Mouse (Mus musculus) kidney, adult 9 months (tissue): ENCODE data around the gene Gnai3.

Experiments used
- DNase-seq: peaks from one replicate; pipeline ENCODE4 v3.0.0; 2022

Gene Gnai3

DNA sequence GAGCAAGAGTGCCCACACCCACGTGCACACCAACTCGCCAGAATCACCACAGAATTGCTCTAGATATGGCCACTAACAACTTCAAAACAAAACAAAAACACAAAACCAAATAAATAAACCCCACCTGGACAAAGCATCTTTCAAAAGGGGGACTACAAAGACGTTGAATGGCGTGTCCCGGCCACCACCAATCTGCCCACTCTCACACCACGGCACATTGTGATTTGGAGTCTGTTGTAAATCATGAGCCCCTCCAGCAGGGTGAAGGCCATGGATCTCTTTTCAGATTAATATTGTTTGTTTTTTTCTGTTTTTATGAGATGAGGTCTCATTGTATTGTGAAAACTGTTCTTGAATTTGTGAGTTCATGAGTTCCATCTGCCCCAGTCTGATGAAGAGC is 43.9 kb downstream of the Gnai3 start:
- no peak for DNase-seq

- no peak for DNase-seq
Observed at GRCm38 (mm10) chr3:108101594-108101993, 44.4 kb downstream of the Gnai3 start.

DNA sequence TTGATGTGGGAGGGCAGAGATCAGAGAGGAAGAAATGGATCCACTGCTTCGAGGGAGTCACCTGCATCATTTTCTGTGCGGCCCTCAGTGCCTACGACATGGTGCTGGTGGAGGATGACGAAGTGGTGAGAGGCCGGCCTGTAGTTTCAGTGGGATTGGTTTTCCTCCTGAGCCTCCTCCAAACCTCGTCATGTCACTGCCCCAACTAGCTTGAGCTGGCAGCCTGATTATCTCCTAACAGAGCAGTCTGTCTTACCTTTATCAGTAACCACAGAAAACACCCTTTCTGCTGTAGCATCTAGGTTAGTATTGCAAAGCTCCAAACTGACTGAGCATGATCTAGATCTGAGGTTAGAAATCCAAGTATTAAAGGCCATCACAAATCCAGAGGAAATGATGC is 47.6 kb downstream of the Gnai3 start:
- no peak for DNase-seq

- no peak for DNase-seq
Observed at GRCm38 (mm10) chr3:108097656-108098055, 48.3 kb downstream of the Gnai3 start.

DNA sequence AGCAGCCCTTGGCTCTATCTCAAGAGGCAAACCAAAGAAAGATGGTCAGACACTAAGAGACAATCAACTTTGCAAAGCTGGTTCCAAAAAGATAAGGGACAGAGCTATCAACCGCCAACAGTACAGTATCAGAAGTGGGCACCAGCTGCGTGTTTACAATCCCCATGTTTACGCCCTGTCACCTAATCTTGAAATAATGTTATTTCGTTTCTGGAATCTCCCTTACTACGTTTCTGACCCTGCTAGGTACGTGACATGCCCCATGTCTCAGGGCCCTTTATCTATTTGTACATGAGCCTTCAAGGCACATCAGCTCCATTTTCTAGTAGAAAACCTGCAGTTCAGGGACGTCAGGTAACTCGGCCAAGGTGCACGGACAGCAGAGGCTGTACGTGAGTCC is 49.2 kb downstream of the Gnai3 start:
- DNase-seq, result no peak

- no peak for DNase-seq
Observed at GRCm38 (mm10) chr3:108096226-108096625, 49.7 kb downstream of the Gnai3 start.

DNA sequence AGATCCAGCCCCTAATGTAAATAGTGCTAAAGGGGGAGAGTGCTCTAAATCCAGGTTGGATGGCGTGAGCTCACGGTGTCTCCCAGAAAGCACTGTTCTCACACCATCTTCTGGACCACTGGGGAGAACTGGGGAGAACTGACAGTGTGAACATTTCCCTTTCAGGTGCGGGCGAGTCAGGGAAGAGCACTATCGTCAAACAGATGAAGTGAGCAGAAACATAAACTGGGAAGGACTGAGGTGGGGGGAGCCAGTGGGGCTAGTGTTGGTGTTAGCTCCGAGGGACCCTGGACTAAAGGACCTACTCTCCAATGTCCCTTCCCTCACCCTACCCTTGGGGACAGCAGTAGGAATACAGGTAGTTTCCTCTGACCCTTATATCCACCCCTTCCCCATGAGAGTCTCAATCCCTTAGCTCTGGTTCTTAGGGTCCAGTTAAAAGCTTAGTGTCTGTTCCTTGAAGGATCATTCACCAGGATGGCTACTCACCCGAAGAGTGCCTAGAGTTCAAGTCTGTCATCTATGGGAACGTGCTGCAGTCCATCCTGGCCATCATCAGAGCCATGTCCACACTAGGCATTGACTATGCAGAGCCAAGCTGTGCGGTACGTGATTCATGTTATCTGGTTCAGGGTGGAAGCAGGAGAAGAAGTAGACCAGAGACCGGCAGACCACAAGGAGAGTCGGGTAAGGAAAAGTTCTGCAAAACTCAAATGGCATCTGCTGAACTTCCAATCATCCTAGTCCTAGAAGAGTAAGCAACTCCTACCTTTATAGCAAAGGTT is 50.8 kb downstream of the Gnai3 start:
- DNase-seq, result no peak

GRCm38 (mm10) chr3:108094146-108094545 is 51.8 kb downstream of the Gnai3 start:
- no peak for DNase-seq

GRCm38 (mm10) chr3:108093306-108093705 is 52.6 kb downstream of the Gnai3 start:
- no peak for DNase-seq

GRCm38 (mm10) chr3:108092536-108093115 is 53.3 kb downstream of the Gnai3 start, which contains the start of gene Gnat2:
Gene Gnat2, plus strand, starts transcription at chr3:108092789.
- DNase-seq, result no peak

DNA sequence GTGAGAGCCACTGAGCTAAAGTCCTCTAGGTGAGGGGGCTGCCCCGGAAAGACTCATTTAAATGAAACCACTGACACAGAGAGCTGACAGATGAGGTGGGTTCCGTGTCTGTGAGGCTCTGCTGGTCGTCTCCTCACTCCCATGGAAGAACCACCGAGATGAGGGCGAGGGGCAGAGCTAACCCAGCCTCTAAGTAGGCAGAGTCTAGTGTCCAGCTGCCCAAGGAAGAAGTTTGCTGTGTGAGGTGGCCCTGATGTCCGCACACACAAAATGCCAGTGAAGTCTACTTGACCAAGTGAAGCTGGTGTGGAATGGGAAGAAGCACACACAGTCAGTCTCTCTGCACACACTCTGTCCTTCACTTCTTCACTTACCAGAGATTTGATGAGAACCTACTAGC is 53.9 kb downstream of the Gnai3 start:
- no peak for DNase-seq

- DNase-seq, result no peak
Observed at GRCm38 (mm10) chr3:108090561-108090960, 55.4 kb downstream of the Gnai3 start.

DNA sequence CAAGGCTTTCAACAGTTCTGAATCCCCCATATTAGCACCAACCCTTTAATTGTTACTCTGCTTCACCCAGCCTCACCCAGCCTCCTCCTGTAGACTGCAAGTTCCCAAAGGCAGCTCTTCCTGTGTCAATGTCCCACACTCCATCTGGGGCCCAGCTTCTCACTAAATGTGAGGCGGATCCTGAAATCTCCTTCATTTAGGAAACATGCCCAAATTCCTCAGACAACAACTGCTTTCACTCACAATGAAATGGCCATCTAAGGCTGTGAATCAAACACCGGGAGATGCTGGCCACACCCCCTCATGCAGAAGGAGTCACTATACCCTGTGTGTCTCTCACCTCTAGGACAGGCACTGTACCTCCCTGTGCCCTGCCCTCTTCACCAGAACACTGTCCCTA is 56.0 kb downstream of the Gnai3 start:
- DNase-seq, result no peak

- DNase-seq, result no peak
Observed at GRCm38 (mm10) chr3:108088842-108089380, 57.0 kb downstream of the Gnai3 start.

DNA sequence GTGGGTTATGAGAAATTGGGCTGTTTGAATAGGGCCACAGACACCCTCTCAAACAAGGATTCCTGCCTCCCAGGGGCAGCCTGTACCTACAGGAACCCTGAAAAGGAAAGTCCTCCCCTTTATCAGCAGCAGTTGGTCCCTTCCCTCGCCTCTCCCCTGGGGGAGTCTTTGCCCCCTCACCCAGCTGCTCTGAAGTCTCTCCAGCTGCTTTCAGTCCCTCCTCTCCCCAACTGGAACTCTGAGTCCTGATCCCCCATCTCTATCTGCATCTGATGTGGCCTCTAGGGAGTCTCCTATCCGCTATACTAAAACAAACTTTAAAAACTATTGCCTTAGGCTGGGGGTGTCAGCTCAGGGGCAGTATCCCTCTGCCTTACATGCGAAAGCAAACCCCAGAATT is 58.6 kb downstream of the Gnai3 start:
- no peak for DNase-seq

DNA sequence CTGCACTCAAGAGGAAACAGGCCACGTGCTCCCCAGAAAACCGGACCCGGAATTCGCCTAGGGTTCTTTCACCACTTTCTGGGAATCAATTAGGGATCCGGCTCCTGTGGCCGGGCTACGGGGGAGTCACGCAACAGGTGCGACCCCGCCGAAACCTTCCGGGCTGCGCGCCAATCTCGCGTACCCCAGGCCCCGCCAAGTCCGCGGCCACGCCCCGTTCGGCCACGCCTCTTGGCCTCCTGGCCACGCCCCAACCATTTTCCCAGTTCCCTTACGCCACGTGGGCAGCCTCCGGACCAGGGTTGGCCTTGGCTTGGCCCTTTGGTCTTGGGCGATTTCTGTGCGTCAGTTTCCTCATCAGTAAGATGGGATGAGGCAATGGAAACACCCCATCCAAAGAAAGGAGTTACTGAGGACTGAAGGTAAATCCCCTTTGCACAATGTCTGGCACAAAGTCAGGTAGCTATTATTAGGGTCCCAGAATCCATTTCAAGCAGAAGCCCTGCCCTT is 59.4 kb downstream of the Gnai3 start, which contains the start of gene Ampd2:
Gene Ampd2, minus strand, starts transcription at position 182 of the 510 bp plus-strand sequence.
- DNase-seq, result peak; percentile 91

DNA sequence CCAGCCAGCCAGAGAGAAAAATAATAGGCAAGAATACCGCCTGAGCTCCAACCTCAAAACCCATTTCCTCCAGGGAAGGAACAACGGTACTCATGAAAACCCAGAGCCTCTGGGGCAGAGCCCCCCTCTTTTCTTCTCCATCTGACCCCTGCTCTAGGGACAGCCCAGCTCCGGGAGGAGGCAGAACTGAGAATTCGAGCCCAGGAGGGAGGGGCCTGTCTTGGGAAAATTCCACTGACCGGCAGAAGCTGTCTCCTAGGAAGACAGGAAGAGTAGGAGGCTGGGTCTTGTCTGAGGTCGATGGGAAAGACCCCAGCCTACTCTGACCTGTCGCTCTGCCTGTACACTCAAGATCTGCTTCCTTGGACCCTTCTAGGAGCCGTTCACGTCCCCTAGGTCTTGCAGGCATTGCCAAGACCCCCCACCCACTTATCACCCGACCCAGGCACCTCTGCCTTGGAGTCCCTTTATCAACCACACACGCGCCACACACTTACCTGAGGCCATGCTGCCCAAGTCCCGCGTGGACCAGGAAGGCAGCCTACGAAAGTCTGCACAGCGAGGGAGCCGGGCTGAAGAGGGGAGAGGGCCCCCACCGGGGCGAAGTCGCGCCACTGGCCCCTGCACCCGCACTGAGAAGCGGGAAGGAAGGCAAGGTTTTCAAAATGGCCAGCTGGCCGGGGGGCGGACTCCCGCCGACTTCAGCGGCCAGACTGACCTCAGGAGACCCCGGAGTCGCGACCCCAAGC is 60.1 kb downstream of the Gnai3 start:
- peak; percentile 91 for DNase-seq

DNA sequence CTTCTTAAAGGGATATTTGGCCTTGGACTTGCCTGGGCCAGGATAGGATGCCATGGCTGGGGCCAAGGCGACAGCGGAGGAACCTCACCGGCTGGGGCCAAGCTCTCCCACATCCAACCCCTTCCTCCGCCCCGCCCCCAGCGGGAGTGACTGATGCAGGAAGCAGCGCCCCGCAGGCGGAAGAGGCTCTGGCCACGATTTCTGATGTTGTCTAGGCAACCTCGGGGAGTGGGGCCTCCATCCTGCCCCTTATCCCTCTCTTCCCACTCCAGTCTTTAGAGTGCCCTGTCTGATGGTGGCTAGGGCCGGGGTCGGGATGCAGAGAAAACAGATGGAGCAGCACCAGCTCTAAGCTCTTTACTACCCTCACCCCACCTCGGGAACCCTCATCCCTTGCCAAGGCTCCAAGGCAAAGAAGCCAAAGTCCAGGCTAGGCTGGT is 60.6 kb downstream of the Gnai3 start:
- DNase-seq, result peak; percentile 94

DNA sequence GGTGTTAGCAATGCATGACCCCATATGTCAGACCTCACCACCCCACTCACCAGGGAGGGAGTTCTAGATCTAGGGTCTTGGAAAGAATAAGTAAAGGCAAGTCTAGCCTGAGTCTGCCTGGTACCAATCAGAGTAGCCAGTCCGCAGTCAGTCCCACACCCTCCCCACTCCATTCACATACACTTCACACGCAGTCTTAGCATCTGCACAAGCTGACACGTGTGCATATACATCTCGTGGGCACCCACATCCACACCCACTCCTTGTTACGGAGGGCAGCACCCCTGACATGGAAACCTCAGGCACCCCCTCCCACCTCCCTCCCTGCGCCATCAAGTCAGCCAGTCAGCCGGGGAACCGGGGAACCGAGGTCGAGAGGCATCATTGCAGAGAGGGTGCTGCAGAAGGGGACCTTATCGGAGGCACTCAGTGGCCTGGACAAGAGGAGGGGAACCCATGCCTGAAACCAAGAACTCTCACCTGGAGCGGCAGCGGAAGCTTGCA is 61.1 kb downstream of the Gnai3 start:
- DNase-seq, result peak; percentile 6

DNA sequence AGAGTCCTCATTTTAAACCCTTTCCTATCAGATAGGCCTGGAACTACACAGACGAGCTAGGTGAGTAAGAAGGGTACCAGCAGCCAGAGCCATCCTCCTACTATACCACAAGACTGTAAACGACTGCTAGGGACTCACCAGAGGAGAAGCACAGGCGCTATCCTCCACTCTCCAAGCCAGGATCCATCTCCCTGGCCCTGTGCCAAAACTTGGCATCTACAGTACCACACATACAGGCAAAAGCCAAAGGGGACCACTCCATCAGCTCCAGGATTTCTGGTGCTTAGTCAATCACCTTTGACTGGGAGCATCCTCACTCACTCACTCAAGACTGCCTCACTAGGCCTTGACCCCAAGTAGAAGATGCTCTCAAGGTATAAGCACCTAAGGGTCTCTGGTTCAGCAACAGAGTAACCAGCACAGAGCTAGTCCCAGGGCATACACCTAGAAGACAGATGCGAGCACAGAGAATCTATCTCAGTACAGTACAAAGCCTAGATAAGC is 62.0 kb downstream of the Gnai3 start:
- no peak for DNase-seq

GRCm38 (mm10) chr3:108083161-108083560 is 62.8 kb downstream of the Gnai3 start:
- DNase-seq, result no peak

- DNase-seq, result no peak
Observed at GRCm38 (mm10) chr3:108082251-108082875, 63.6 kb downstream of the Gnai3 start.
